In the genomic region with DNA sequence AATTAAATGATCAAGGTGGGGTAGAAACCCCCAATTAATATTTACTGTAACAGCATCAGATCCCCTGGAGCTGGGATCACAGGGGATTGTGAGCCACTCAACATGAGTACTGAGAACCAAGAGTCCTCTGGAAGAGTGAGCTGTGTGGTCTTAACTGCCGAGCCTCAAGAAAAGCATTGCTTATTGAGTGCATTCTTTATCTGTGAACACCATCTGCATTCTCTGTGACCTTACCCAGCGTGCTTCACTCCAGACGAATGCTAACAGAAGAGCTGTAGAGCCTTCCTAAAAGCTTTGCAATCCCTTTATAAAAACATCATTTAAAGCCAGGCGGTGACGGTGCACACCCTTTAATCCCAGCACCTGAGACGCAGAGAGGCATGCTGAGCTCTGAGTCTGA, we compare ENCODE assay signal across 18 mouse cellular contexts.
"Had no signal": no experiment of that assay in that cellular context is flagged by ENCODE, and none has a peak within 500 bp of the region (broad histone marks: within the 10 kb centered on the region; RNA-seq: fewer than 3 reads in every experiment).

No protein-coding gene starts in this region.

- H3K9me3 ChIP-seq: kidney, embryonic 15.5 days; lung, embryonic 15.5 days; midbrain, embryonic 13.5 days had no signal

- DNase-seq: kidney, adult 11 months; kidney, adult 8-10 months; kidney, postnatal 10 days; kidney, postnatal 36 days; layer of hippocampus, postnatal 36 days; right cerebral cortex, adult 18-20 months; right cerebral cortex, postnatal 14 days; right cerebral cortex, postnatal 4 days; thymus, adult 2 months; thymus, postnatal 14 days; thymus, postnatal 4 days had no signal

- H3K4me1 ChIP-seq: midbrain, embryonic 13.5 days had no signal

- H3K36me3 ChIP-seq: kidney, embryonic 15.5 days; lung, embryonic 15.5 days; midbrain, embryonic 13.5 days had no signal

- H3K9ac ChIP-seq: kidney, embryonic 15.5 days; liver, embryonic 14.5 days; lung, embryonic 15.5 days; midbrain, embryonic 13.5 days had no signal

- H3K4me2 ChIP-seq: kidney, embryonic 15.5 days; lung, embryonic 15.5 days; midbrain, embryonic 13.5 days had no signal

- H3K27ac ChIP-seq: kidney, embryonic 15.5 days; left cerebral cortex, adult 2 months; liver, embryonic 14.5 days; lung, embryonic 15.5 days; midbrain, embryonic 13.5 days; stomach, postnatal 0 days had no signal

- ATAC-seq: midbrain, embryonic 13.5 days; midbrain, embryonic 16.5 days had no signal

- H3K4me3 ChIP-seq: kidney, embryonic 15.5 days; left cerebral cortex, adult 2 months; lung, embryonic 15.5 days; midbrain, embryonic 13.5 days had no signal

- H3K27me3 ChIP-seq: kidney, embryonic 15.5 days; lung, embryonic 15.5 days; midbrain, embryonic 13.5 days had no signal
